Mouse (Mus musculus) stomach, postnatal 0 days (tissue): ENCODE results near the gene Hax1.

ENCODE experiments used
- CTCF ChIP-seq: IDR thresholded peaks from 2 replicates; pipeline ENCODE4 v1.5.1; 2016; ENCODE audit warnings: antibody characterized with exemption, low read depth, mild to moderate bottlenecking, moderate library complexity
- EP300 ChIP-seq: optimal IDR thresholded peaks from 2 replicates; pipeline ENCODE3; 2016; ENCODE audit warnings: antibody characterized with exemption

DNA sequence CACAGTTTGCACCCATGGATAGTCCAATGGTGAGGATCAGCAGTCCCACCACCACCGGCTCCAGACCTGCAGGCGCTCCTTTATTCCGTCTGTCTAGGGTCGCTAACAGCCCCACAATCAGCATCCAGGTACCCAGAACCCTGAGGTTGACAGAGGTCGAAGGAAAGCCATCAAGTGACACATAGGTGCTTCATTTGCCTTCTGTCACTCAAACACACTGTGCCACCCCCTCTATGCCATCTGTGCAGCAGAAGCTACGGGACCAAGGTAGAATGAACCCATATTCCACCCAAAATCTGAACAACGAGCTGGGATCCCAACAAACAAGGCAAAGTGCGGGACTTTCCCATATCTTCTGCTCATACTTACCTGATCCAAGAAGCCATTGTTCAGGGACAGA, 33.0 kb downstream of the Hax1 start:
- TF ChIP-seq EP300 (no peak), CTCF (no peak)
